Mouse (Mus musculus) cortical plate, adult 2 months (tissue): ENCODE data around the gene Fam207a. TPM values are rescaled to one million over a fixed set of nuclear protein-coding genes. Genes with fewer than 3 reads are reported as not detected.

Source experiments
- H3K27ac ChIP-seq: fragments of 200-500 bp; 2 replicates; pipeline ENCODE4 v1.5.1; 2012; ENCODE audit warnings: low read length, control low read depth, inconsistent platforms; ENCODE audit not compliant: insufficient read depth
- H3K4me1 ChIP-seq: fragments of 200-500 bp; 2 replicates; pipeline ENCODE4 v1.6.1; 2011; ENCODE audit warnings: low read length; ENCODE audit not compliant: control insufficient read depth, insufficient read depth
- H3K4me3 ChIP-seq: fragments of 200-500 bp; 2 replicates; pipeline ENCODE4 v1.5.1; 2011; ENCODE audit warnings: mild to moderate bottlenecking, low read length, control low read depth; ENCODE audit not compliant: insufficient read depth
- CTCF ChIP-seq: fragments of 200-500 bp; IDR thresholded peaks from 2 replicates; pipeline ENCODE4 v1.5.1; 2011; ENCODE audit warnings: mild to moderate bottlenecking, control low read depth, low read length; ENCODE audit not compliant: insufficient read depth; ENCODE audit errors: extremely low read depth
- POLR2A ChIP-seq: fragments of 200-500 bp; IDR thresholded peaks from 2 replicates; pipeline ENCODE4 v1.6.1; 2011; ENCODE audit warnings: mild to moderate bottlenecking, low read length, control low read depth; ENCODE audit not compliant: insufficient read depth; ENCODE audit errors: extremely low read depth
- polyA plus RNA-seq: library from polyadenylated mRNA; depleted of rRNA; stranded (reverse); fragments of >200 nt; gene quantifications from 2 replicates; pipeline ENCODE4 v1.2.3, GENCODE M21; 2012; rRNA removed

The Fam207a gene
- 34.5 and 35.1 TPM in 2 replicates for polyA plus RNA-seq

- TF ChIP-seq CTCF, result no peak
- peak; percentile 97 for TF ChIP-seq POLR2A
- H3K4me1 ChIP-seq, result peaks cover 5% of the 10 kb centered on the region; the same call in 1 of the 2 replicates
Measured at GRCm38 (mm10) chr10:77515385-77516348, at the start of gene Fam207a. Gene Fam207a (minus strand): TSS chr10:77515785.

DNA sequence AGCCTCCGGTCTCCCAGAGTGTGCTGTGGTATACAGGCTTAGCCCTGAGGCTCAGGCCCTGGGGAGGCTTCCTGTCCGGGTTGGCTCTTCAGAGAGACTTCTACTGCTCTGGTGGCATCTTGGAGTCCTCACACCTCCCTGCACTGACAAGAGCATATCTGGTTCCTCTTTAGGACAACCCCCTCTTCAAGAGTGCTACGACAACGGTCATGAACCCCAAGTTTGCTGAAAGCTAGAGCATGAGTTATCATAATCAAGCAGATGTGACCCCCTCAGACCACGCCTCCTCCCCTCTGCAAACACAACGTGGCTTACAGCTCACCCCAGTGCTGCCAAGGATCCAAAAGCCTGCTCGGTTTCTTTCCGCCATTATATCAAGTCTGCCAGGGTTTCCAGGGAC, 49.4 kb upstream of the Fam207a start:
- H3K27ac ChIP-seq, result no peak overlapping the region
- no peak overlapping the region for H3K4me3 ChIP-seq
- TF ChIP-seq POLR2A (no peak), CTCF (no peak)
- H3K4me1 ChIP-seq, result no peaks in the 10 kb centered on the region

More at GRCm38 (mm10) chr10:77515385-77516348, at the start of gene Fam207a:
- 0 out of 2 replicates have a peak within 1 kb of the TSS, but pooled peaks have one; percentile 1 for H3K27ac ChIP-seq
- peak within 1 kb of the TSS; percentile 66 for H3K4me3 ChIP-seq

DNA sequence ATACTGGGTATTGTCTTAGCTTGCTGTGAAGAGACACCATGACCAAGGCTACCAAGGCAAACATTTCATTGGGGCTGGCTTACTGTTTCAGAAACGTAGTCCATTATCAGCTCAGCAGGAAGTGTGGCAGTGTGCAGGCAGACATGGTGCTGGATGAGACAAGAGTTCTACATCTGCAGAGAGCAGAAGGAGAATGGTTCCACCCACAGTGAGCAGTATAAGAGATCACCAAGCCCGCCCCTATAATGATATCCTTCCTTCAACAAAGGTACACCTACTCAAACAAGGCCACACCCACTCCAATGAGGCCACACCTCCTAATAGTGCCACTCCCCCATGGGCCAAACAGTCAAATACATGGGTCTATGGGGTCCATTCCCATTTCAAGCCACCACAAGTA, 45.9 kb upstream of the Fam207a start:
- TF ChIP-seq POLR2A (no peak), CTCF (no peak)
- no peak overlapping the region for H3K4me3 ChIP-seq
- H3K4me1 ChIP-seq, result no peaks in the 10 kb centered on the region

GRCm38 (mm10) chr10:77560830-77561229, 45.2 kb upstream of the Fam207a start:
- Histone ChIP-seq H3K4me3 (no peak overlapping the region), H3K4me1 (no peaks in the 10 kb centered on the region), H3K27ac (no peak overlapping the region)
- TF ChIP-seq CTCF, result no peak
- TF ChIP-seq POLR2A, result no peak

More for the DNA sequence above, 45.9 kb upstream of the Fam207a start:
- H3K27ac ChIP-seq, result no peak overlapping the region

DNA sequence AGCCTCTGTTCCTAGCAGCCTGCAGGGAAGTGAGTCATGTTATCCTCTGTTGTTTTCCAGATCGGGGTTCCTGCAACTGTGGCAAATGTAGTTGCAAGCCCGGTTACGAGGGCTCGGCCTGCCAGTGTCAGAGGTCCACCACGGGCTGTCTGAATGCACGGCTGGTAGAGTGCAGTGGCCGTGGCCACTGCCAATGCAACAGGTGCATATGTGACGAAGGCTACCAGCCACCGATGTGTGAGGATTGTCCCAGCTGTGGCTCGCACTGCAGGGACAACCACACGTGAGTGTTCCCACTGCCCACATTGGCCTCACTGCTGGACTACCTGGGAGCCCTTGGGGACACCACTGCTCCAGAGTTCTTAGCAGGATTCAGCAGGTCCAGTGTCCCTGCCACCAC, 44.5 kb upstream of the Fam207a start:
- Histone ChIP-seq H3K4me1 (no peaks in the 10 kb centered on the region), H3K27ac (no peak overlapping the region), H3K4me3 (no peak overlapping the region)
- TF ChIP-seq CTCF (no peak), POLR2A (no peak)

DNA sequence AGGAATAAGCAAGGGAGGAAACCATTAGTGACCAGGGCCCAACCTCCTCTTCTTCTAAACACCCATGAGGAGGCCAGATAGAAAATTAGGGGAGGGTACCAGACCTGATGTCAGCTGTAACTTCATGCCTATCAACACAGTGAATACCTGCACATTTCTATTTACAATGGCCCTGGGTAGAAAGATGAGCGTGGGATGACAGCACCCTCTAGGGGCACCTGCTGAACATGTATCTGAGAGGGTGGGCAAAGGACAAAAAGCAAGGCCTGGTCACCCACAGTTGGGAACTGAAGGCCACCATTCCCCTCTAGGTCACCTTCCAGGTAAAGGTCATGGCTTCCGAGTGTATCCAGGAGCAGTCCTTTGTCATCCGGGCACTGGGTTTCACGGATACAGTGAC, 42.1 kb upstream of the Fam207a start:
- Histone ChIP-seq H3K4me3 (no peak overlapping the region), H3K4me1 (no peaks in the 10 kb centered on the region), H3K27ac (no peak overlapping the region)
- peak; percentile 47 for TF ChIP-seq CTCF
- TF ChIP-seq POLR2A, result no peak

DNA sequence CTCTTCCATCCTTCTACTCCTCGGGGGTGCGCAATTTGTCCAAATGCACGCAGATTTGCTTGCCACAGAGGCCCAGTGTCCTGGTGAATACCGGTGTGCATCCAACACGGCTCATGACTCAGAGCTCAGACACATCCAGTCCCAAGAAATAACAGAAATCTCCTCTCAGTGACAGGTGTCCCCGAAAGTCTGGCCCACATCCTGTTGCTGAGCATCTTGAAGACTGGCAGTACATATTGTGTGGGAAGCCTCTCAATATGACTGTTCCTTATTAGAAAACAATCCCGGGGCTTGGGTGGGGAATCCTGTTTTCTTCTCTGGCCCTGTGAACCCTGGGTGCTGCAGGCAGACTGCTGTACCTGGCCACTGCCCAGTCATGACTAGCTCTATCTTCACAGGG, 41.0 kb upstream of the Fam207a start:
- TF ChIP-seq POLR2A, result no peak
- no peak for TF ChIP-seq CTCF
- Histone ChIP-seq H3K4me3 (no peak overlapping the region), H3K4me1 (no peaks in the 10 kb centered on the region), H3K27ac (no peak overlapping the region)

DNA sequence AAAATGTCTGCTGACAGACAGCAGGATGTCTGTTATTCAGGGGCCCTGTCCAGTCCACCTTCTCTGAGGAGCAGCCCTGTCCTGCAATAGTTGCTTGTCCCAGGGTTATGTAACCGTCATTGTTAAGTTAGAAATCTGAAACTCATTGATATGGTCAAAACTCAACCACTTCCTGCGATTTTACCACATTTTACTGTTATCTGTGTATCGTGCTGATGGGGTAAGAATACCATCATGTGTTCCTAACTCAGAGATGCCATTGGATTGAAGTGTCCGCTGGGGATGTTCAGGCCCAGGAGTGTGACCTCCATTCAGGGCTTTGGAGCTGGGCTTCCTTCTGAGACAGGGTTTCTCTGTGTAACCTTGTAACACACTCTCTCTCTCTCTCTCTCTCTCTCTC, 39.3 kb upstream of the Fam207a start:
- H3K4me1 ChIP-seq, result no peaks in the 10 kb centered on the region
- no peak overlapping the region for H3K27ac ChIP-seq
- TF ChIP-seq POLR2A, result no peak
- TF ChIP-seq CTCF, result no peak
- H3K4me3 ChIP-seq, result no peak overlapping the region

- Histone ChIP-seq H3K4me3 (no peak overlapping the region), H3K27ac (no peak overlapping the region)
- TF ChIP-seq CTCF (no peak), POLR2A (no peak)
Measured at GRCm38 (mm10) chr10:77553285-77553684, 37.7 kb upstream of the Fam207a start.

GRCm38 (mm10) chr10:77552162-77552561, 36.6 kb upstream of the Fam207a start:
- Histone ChIP-seq H3K4me3 (no peak overlapping the region), H3K27ac (no peak overlapping the region), H3K4me1 (no peaks in the 10 kb centered on the region)
- TF ChIP-seq POLR2A (no peak), CTCF (no peak)

More at GRCm38 (mm10) chr10:77553285-77553684, 37.7 kb upstream of the Fam207a start:
- H3K4me1 ChIP-seq, result no peaks in the 10 kb centered on the region
